Mouse (Mus musculus): ENCODE data around the gene Prr14l.

Gene Prr14l

DNA sequence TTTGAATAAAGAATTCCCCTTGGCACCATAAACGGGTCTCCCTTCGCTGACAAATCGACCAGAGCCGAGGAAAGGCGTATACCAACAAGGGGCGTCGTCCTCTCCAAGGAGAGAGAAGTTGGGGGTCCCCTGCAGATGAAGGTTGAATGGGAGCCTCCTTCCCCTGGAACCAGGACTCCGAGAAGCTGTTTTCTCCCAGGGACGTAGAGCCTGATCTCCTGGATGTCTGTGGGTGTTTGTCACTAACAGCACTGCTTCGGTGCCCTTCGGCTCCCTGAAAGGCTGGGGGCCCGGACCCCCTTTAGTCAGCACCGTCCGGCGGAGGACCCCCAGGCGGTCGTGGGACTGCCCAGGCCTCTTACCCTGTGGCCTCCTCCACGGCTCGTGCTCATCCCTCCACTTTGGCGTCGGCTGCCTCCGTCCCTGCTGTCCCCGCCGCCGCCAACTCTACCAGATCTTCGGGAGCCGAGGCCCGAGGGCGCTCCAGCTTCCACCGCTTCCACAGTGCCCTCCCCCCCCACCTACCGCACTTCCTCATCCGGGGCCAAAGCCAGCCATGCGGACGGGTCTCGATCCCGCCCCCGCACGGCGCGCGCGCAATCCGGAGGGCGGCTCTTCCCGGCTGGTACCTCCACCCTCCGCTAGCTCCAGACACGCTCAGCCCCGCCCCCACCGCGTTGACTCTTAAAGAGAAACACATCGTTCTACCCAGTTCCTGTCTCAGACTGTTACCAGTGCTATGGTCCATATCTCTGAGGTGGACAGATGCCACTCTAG is at the start of gene Prr14l:
Gene Prr14l (minus strand): TSS at position 526 of the 777 bp plus-strand sequence.
- under 1% methylated on average over 51 of the region's 51 CpGs for WGBS

DNA sequence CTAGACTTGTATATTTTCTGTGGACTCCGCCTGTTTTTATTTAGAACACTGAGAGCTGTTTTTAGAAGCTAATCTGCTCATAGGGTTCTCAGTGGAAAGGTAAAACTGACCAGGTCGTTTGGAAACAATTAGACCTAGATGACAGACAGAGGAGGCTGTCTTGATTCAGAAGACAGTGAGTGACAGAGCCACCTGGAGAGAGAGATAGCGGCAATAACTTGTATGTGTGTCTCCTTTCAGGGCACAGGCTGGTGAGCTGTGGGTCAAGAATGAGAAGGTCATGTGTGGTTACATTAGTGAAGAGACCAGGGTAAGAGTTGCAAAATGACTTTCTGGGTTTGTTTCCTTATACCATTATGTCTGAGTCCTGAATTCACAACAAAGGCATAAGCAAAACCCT is 32.7 kb upstream of the Prr14l start:
- 73% methylated on average over 3 of the region's 3 CpGs for WGBS

DNA sequence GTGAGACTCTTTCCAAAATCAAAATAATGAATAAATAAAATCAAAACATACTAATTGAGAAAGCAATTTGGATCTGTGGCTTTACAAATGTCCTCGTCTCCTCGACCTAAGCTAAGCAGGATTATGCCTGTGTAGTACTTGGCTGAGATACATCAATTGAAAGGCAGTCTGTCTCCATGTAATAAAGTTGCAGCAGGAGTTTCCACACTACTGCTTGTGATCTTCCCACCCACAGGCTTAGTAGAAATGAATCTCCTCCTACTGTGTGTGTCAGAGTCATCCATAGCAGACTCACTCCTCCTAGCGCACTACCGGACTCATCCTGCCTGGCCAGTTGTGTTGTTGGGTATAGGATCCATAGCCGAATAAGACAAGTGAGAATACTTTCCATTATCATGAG is 18.3 kb upstream of the Prr14l start:
- WGBS: 79% methylated on average over 5 of the region's 5 CpGs

DNA sequence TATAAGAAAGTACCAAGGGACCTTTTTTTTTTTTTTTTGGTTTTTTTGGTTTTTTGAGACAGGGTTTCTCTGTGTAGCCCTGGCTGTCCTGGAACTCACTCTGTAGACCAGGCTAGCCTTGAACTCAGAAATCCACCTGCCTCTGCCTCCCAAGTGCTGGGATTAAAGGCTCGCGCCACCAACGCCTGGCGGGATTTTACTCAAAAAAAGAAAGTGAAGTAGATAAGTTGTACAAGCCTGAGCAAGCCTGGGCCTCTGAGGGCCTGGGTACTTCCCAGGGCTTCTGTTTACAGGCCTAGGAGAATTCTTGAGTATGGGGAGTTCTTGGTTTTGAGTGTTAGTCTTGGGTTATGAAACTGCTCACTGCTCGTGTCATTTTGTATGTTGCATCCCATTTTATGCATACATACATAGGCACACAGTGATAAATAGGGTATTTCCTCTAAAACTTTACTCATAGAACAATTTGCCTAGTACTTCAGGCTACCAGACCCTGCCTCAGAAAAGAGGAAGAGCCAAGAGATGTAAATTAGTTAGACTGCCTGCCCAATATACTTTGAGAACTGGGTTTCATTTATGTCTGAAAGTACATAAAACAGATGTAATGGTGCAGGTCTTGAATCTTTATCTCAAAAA is 15.5 kb upstream of the Prr14l start:
- 97% methylated on average over 5 of the region's 5 CpGs for WGBS

DNA sequence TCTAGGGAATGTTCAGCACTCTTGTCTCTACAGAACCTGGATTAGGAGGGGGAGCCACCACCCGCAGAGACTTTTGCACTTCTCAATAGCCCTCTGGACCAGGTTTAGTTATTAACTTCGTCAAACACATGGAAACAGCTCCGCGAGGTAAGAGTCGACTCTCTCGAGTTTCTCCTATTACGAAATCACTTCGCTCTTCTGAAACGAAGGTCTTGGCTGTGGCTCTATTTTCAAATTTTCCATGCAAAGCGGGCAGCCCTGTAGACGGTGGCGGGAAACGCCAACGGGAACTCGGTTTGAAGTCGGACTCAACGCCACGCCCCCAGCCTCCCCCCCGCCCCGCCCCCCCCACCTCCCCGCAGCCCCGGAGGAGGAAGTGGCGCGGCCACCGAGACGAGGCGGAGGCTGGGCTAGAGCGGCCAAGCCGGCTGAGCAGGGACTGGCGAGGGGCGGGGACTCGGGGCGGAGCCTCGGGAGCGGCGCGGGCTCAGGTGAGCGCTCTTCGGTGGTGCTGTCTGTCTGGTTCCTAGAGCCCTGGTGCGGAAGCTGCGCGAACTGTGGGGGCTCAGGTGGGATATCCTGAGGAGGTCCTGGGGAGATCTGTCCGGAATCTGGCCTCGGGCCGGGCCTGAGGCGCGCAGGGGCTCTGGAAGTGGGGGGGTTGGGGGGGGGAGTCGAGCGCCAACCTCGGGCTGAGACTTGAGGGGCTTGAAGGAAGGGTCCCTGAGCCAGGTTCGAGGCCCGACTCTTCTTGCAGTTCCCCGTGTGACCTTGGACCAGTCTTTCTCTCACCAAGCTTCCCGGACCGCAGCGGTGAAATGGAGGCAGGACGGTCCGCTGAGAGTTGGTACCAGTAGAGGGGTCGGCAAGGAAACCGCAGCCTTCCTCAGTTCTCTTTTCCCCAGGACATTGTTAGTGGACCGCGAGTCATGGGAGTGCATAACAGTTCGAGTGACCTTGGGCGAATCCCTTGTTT is 9.5 kb upstream of the Prr14l start, which contains the start of gene Depdc5:
Gene Depdc5 (plus strand): TSS at position 449 of the 976 bp plus-strand sequence.
- WGBS: under 1% methylated on average over 63 of the region's 64 CpGs

DNA sequence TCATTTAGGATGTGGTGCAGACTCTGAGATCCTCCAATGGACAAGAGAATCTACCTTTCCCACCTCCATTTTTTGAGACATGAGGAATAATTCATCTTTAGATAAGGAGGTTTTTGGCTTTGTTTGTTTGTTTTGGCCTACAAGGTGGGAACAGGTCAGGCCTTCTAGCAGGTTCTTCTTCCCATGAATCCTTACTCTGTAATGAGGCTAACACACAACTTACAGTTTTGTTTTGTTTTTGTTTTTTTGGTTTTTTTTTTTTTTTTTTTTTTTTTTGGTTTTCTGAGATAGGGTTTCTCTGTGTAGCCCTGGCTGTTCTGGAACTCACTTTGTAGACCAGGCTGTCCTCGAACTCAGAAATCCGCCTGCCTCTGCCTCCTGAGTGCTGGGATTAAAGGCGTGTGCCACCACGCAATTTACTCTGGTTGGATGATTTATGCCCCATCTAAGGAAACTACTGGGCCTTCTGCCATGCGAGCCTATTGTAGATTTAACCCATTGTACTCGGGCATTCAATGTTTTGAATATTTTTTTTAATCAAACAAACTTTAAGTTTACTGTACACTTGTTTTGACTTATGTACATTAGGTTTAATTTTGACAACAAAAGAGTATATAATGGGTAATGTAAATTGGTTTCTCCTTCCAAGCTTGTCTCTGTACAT is 8.5 kb upstream of the Prr14l start:
- WGBS: 57% methylated on average over 6 of the region's 6 CpGs

DNA sequence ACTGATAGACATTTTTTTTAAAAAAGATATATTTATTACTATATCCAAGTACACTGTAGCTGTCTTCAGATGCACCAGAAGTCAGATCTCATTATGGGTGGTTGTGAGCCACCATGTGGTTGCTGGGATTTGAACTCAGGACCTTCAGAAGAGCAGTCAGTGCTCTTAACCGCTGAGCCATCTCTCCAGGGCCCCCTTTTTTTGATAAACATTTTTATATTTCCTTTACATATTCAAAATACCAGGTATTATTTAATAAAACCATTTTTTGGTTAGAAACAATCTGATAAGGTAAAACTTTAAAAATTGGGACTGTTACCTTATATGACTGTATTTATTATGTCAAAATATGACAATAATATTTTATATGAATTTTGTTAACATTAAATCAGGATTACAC is 7.0 kb upstream of the Prr14l start:
- WGBS: 83% methylated on average over 1 of the region's 1 CpGs

DNA sequence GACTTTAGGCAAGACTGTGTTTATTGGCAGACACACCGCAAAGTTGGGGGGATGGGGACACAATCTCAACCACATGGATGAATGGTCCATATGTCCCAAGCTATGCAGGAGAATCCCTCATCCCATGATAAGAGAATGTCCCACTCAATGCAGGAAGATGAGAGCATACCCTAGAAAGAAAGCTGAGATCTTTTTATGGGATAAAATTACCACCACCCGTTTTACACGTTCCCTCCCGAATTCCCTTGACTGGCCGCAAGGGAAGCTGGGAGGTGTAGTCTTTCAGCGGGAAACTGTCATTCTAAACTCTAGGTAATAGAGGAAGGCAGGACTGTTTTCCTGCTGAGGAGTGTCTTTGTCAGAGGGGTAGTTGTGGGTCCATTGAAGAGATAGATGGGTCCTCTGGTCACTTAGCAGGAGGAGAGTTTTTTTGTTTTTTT is 3.7 kb upstream of the Prr14l start:
- 4% methylated on average over 6 of the region's 6 CpGs for WGBS

DNA sequence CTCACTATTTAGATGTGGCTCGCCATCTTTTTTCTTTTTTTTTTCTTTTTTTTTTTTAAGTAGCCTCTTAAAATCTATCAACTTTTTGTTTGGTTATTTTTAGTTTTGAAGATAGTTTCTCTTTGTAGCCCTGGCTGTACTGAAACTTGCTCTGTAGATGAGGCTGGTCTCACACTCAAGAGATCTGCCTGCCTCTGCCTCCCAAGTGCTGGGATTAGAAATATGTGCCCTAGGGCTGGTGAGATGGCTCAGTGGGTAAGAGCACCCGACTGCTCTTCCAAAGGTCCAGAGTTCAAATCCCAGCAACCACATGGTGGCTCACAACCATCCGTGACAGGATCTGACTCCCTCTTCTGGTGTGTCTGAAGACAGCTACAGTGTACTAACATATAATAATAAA is 1.2 kb upstream of the Prr14l start:
- 95% methylated on average over 3 of the region's 3 CpGs for WGBS

DNA sequence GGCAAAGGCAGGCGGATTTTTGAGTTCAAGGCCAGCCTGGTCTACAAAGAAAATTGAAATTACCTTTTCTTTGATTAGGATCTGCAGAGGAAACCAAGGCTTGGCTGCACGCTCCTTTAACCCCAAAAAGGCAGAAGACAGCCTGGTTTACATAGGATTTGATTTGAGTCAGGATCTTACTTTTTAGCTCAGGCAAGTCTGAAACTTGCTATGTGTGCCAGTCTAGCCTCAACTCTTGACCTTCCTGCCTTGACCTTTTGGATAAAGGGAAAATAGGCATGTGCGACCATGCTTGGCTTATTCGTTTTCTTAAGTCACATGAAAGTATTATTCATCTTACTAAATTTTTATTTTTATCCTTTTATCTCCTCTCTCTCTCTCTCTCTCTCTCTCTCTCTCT is 762 bp upstream of the Prr14l start:
- WGBS: 85% methylated on average over 4 of the region's 4 CpGs

DNA sequence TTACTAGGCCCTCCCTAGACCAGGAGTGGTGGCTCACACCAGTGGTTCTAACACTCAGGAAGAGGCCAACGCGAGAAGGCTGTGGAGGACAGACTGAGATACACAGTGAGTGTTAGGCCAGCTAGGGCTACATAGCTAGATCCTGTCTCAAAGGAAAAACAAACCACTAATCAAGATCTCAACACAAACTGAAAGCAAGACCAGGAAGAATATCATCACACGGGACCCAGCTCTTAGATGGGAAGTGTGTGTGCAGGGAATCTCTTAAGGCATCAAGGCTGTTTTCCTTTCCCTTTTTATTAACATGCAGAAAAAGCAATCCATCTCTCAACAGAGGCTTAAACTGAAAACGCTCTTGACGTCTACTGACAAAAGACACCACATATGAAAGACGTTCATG is 2.0 kb downstream of the Prr14l start:
- 24% methylated on average over 6 of the region's 6 CpGs for WGBS

DNA sequence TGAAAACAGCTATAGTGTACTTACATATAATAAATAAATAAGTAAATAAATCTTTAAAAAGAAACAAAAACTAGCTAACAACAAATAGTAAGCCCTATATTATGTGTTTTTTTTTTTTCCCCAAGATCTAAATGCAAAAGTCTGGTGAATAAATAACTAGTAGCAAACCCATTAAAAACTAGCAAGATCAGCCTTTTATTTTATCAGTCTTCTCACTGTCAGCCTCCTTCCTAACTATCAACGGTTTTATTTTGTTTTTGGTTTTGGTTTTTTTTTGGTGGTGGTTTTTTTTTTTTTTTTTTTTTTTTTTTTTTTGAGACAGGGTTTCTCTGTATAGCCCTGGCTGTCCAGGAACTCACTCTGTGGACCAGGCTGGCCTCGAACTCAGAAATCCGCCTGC is 4.5 kb downstream of the Prr14l start:
- WGBS: 91% methylated on average over 3 of the region's 3 CpGs

DNA sequence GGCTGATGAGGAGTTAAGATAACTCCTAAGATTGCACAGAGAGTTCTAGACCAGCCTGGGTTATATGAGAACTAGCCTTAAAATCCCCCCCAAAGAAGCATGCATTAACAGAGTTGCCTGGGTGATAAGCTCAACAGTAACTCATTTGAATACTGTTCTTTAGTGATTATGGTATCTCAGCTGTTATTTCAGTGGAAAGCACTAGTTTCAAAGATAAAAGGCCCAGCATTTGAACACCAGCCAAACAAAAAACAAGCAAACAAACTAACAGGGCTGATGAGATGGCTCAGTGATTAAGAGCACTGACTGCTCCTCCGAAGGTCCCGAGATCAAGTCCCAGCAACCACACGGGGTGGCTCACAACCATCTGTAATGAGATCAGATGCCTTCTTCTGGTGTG is 4.9 kb downstream of the Prr14l start:
- 83% methylated on average over 3 of the region's 3 CpGs for WGBS

DNA sequence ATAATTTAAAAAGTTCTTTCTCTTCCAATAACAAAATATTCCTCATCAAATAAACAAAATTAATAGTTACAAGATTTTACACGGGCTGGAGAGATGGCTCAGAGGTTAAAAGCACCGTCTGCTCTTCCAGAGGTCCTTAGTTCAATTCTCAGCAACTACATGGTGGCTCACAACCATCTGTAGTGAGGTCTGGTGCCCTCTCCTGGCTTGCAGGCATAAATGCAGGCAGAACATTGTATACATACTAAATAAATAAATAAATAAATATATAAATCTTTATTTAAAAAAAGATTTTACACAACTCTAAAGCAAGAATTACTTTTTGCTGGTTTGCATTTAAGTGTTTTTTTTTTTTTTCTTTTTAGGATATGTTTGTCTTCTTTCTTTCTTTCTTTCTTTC is 14.0 kb downstream of the Prr14l start:
- 98% methylated on average over 2 of the region's 2 CpGs for WGBS

DNA sequence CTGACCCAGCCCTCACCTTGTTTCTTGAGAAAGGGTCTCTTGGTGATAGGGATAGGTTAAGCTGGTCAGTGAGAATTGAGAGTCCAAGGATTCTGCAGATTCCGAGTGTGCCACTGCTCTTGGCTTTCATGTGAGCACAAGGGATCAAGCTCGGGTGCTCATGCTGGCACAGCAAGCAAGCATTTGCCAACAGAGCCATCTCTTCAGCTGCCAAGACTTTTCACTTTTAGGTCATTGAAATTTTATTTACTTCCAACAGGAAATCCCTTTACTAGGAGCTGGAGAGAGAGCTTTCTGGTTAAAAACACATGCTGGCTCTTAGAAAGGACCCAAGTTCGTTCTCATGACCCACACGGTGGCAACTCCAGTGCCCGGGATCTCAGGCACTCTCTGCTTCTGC is 17.1 kb downstream of the Prr14l start:
- WGBS: 53% methylated on average over 5 of the region's 5 CpGs

DNA sequence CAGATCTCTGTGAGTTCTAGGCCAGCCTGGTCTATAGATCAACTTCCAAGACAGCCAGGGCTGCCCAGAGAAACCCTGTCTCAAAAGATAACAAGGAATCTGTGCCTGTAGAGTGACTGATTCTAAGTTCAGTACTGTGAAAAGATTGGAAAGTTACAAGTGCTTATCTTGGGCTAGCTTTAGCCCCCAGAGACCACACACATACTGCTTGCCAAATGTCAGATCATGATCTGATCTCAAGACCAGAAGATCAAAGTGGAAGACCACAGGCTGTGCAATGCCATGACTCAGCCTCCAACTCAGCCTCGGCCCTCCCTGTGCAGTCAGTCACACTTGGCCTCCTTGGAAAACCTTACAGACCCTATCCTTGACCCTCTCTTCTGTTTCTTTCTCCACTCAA is 19.6 kb downstream of the Prr14l start:
- WGBS: 87% methylated on average over 1 of the region's 1 CpGs

DNA sequence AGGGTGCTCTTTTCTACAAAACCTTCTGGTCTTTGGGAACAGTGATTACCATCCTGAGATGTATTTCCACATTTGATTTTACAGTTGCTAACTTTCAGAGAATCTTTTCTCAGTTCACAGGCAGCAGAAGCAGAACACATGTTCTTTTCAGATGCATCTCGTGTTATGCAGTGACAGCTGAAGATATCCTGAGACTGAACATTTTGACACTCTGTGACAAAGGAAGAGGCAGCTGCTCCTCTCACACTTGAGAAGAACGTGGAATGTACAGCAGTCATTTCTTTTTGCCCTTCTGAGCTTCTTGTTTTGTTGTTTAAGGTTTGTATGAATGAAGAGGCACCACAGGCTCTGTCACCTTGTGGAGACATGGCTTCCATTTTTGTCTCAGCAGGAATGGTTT is 24.0 kb downstream of the Prr14l start:
- WGBS: 49% methylated on average over 2 of the region's 2 CpGs

DNA sequence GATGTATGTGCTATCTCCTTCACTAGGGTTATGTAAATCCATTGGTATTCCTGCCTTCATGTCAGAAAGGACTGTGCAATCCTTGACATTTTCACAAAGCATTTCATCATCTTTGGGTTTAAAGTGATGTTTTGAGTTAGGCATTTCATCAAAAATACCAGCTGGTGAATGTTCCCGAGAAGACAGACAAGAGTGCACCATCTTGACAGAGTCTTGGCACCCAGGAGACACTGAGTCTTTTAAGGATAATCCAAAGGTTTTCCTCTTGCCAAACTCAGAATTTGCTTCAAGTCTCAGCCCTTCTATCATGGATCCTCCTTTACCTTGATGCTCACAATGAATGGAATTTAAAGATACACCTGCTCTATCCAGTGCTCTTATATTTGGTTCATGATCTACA is 25.3 kb downstream of the Prr14l start:
- 44% methylated on average over 1 of the region's 1 CpGs for WGBS

DNA sequence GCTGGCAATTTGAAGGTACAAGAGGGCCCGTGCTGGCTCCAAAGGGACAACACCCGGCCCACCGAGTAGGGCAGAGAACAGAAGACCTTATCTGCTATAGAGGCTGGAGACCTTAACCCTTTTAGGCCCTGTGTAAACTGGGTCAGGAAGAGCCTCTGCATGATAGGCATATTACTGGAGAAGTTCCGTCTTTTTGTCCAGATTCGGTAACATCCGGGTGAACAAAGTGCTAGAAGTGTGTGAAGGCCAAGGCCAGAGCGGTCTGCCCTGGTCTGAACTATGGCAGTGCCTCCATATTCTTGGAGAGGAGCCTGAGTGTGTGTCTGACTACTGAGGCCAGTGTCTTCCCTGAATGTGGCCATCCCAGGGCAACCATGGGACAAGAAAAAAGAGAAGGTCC is 27.0 kb downstream of the Prr14l start, which contains the start of gene Gm20671:
Gene Gm20671 (minus strand): TSS at position 101 of the 400 bp plus-strand sequence.
- WGBS: 94% methylated on average over 7 of the region's 7 CpGs

DNA sequence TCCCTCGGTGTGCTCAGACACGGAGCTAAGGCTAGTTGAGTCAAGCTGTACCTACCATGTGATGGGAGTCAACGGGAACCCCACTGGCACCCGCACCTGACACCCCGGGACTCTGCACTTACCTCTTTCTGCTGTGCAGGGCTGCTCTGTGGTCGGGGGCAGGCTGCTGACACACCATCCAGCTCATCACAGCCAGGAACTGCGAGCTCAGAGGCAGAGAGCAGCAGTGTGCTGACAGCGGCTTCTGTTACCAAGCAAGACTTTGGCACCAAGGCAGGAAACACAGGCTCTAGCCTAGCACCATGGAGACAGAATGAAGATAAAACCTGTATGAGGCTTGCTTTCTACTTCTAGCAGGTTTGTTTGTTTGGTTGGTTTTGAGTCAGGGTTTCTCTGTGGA is 33.6 kb downstream of the Prr14l start:
- 76% methylated on average over 8 of the region's 8 CpGs for WGBS

DNA sequence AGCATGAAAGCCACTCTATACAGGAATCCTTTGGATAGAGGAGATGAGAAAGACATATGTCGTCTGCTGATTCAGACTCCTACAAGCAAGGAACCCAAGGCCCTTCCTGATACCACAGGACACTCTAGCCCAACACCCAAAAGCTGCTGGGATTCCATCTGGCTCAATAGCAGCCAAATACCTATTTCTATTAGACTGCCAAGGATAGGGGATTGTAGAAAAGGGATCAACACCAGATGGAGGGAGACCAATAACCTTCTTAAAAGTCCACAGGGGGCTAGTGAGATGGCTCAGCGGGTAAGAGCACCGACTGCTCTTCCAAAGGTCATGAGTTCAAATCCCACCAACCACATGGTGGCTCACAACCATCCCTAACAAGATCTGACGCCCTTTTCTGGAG is 38.7 kb downstream of the Prr14l start:
- 96% methylated on average over 4 of the region's 4 CpGs for WGBS

DNA sequence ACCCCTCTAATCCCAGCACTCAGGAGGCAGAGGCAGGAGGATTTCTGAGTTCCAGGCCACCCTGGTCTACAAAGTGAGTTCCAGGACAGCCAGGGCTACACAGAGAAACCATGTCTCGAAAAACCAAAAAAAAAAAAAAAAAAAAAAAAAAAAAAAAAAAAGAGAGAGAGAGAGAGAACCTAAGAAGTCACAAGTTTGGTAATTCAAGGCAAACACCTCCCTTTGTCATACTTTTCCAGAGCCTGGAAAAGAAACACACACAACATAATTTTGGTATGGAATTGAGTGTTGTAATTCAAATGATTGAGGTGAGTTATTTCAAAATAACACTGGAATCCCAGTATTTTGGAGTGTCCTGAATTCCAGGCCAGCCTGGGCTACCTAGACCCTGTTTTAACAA is 67.6 kb downstream of the Prr14l start:
- WGBS: 33% methylated on average over 1 of the region's 1 CpGs
